Mouse (Mus musculus) intestine, embryonic 15.5 days (tissue): ENCODE measurements around the gene Tbc1d23. TPM values are rescaled to one million over a fixed set of nuclear protein-coding genes. Genes with fewer than 3 reads are reported as not detected.

Experiments used
- ATAC-seq: fragments of 200-750 bp; cut with Nextera tagmentation; 2 replicates; pipeline ENCODE4 v1.8.0; 2017; ENCODE audit warnings: moderate TSS enrichment, moderate library complexity
- H3K27ac ChIP-seq: fragments of 300-500 bp; sonication (generic); 2 replicates; pipeline ENCODE4 v1.5.1; 2015; ENCODE audit warnings: mild to moderate bottlenecking, inconsistent platforms
- H3K27me3 ChIP-seq: fragments of 300-500 bp; sonication (generic); replicated peaks from 2 replicates; pipeline ENCODE4 v1.6.1; 2015; ENCODE audit warnings: inconsistent platforms
- H3K36me3 ChIP-seq: fragments of 300-500 bp; sonication (generic); 2 replicates; pipeline ENCODE4 v1.6.1; 2015; ENCODE audit warnings: inconsistent platforms
- H3K4me1 ChIP-seq: fragments of 300-500 bp; sonication (generic); replicated peaks from 2 replicates; pipeline ENCODE4 v1.6.1; 2015; ENCODE audit warnings: inconsistent platforms
- H3K4me2 ChIP-seq: fragments of 300-500 bp; sonication (generic); replicated peaks from 2 replicates; pipeline ENCODE4 v1.6.1; 2015; ENCODE audit warnings: mild to moderate bottlenecking, inconsistent platforms
- H3K4me3 ChIP-seq: fragments of 300-500 bp; sonication (generic); replicated peaks from 2 replicates; pipeline ENCODE4 v1.5.1; 2015; ENCODE audit warnings: inconsistent platforms
- H3K9ac ChIP-seq: fragments of 300-500 bp; sonication (generic); 2 replicates; pipeline ENCODE4 v1.6.1; 2015; ENCODE audit warnings: inconsistent platforms
- H3K9me3 ChIP-seq: fragments of 300-500 bp; sonication (generic); 2 replicates; pipeline ENCODE4 v1.6.1; 2016; ENCODE audit warnings: inconsistent platforms
- WGBS: fragments of 180-500 bp; shearing (Covaris S2); methylation state at CpG from one replicate; pipeline ENCODE4 v1.1.7; 2015; 5-methylcytosine and 5-hydroxymethylcytosine counted together
- polyA plus RNA-seq: library from polyadenylated mRNA; unstranded; fragments of >200 nt; fragmentation: Nextera tagmentation; extraction: Ambion mirVana; gene quantifications from 2 replicates; pipeline ENCODE4 v1.2.1, GENCODE M21; 2015

The Tbc1d23 gene
- polyA plus RNA-seq, 1 experiment from 2014 or later, result 21.9 TPM

- Histone ChIP-seq H3K27me3 (no peaks in the 10 kb centered on the region), H3K4me1 (no peaks in the 10 kb centered on the region), H3K27ac (no peak overlapping the region), H3K9ac (no peak overlapping the region), H3K4me2 (no peak overlapping the region), H3K36me3 (peaks cover 26% of the 10 kb centered on the region; the same call in 1 of the 2 replicates), H3K4me3 (no peak overlapping the region), H3K9me3 (no peaks in the 10 kb centered on the region)
- ATAC-seq, result peak; percentile 59; the same call in 1 of the 2 replicates
- 83% methylated on average over 4 of the region's 4 CpGs for WGBS
These were observed 79.9 kb downstream of the Tbc1d23 start for GRCm38 (mm10) chr16:57151437-57151836.

- H3K9me3 ChIP-seq, result no peaks in the 10 kb centered on the region
- WGBS, result 86% methylated on average over 5 of the region's 5 CpGs
- no peak overlapping the region for H3K4me3 ChIP-seq
- peaks cover 26% of the 10 kb centered on the region for H3K36me3 ChIP-seq
- ATAC-seq, result no peak
- H3K27ac ChIP-seq, result no peak overlapping the region
- H3K9ac ChIP-seq, result no peak overlapping the region
- H3K4me1 ChIP-seq, result no peaks in the 10 kb centered on the region
- H3K27me3 ChIP-seq, result no peaks in the 10 kb centered on the region
- H3K4me2 ChIP-seq, result no peak overlapping the region
These were observed 86.6 kb downstream of the Tbc1d23 start for GRCm38 (mm10) chr16:57144741-57145140.

- Histone ChIP-seq H3K27ac (no peak overlapping the region), H3K9ac (no peak overlapping the region), H3K9me3 (no peaks in the 10 kb centered on the region), H3K4me3 (no peak overlapping the region), H3K4me1 (no peaks in the 10 kb centered on the region), H3K36me3 (peaks cover 11% of the 10 kb centered on the region; the same call in 1 of the 2 replicates), H3K4me2 (no peak overlapping the region), H3K27me3 (no peaks in the 10 kb centered on the region)
- ATAC-seq, result no peak
- WGBS, result 96% methylated on average over 6 of the region's 6 CpGs
These were observed 97.7 kb downstream of the Tbc1d23 start for GRCm38 (mm10) chr16:57133611-57134010.

GRCm38 (mm10) chr16:57132326-57132725 lies 99.0 kb downstream of the Tbc1d23 start:
- no peaks in the 10 kb centered on the region for H3K9me3 ChIP-seq
- no peak overlapping the region for H3K4me3 ChIP-seq
- H3K27me3 ChIP-seq, result no peaks in the 10 kb centered on the region
- peaks cover 9% of the 10 kb centered on the region; the same call in 1 of the 2 replicates for H3K36me3 ChIP-seq
- H3K27ac ChIP-seq, result no peak overlapping the region
- 30% methylated on average over 1 of the region's 1 CpGs for WGBS
- peaks cover 4% of the 10 kb centered on the region; the same call in 1 of the 2 replicates for H3K4me1 ChIP-seq
- no peak overlapping the region for H3K9ac ChIP-seq
- H3K4me2 ChIP-seq, result no peak overlapping the region
- no peak for ATAC-seq

GRCm38 (mm10) chr16:57131544-57131943 lies 99.8 kb downstream of the Tbc1d23 start:
- peaks cover 5% of the 10 kb centered on the region; the same call in 1 of the 2 replicates for H3K36me3 ChIP-seq

GRCm38 (mm10) chr16:57130752-57131400 lies 100.4 kb downstream of the Tbc1d23 start:
- 72% methylated on average over 3 of the region's 3 CpGs for WGBS
- ATAC-seq, result peak; percentile 76

More at GRCm38 (mm10) chr16:57131544-57131943, 99.8 kb downstream of the Tbc1d23 start:
- H3K4me3 ChIP-seq, result no peak overlapping the region
- H3K27ac ChIP-seq, result no peak overlapping the region
- H3K27me3 ChIP-seq, result no peaks in the 10 kb centered on the region
- H3K4me1 ChIP-seq, result peaks cover 4% of the 10 kb centered on the region; the same call in 1 of the 2 replicates
- no peak for ATAC-seq
- no peaks in the 10 kb centered on the region for H3K9me3 ChIP-seq
- WGBS, result 80% methylated on average over 4 of the region's 4 CpGs
- H3K4me2 ChIP-seq, result no peak overlapping the region
- H3K9ac ChIP-seq, result no peak overlapping the region

GRCm38 (mm10) chr16:57127825-57128224 lies 103.5 kb downstream of the Tbc1d23 start:
- Histone ChIP-seq H3K27ac (no peak overlapping the region), H3K36me3 (no peaks in the 10 kb centered on the region), H3K4me3 (no peak overlapping the region), H3K27me3 (no peaks in the 10 kb centered on the region), H3K4me1 (peaks cover 15% of the 10 kb centered on the region), H3K9me3 (no peaks in the 10 kb centered on the region), H3K4me2 (no peak overlapping the region), H3K9ac (no peak overlapping the region)
- no peak for ATAC-seq
- WGBS, result 39% methylated on average over 2 of the region's 2 CpGs

More at GRCm38 (mm10) chr16:57130752-57131400, 100.4 kb downstream of the Tbc1d23 start:
- Histone ChIP-seq H3K4me2 (no peak overlapping the region), H3K4me1 (peaks cover 4% of the 10 kb centered on the region; the same call in 1 of the 2 replicates), H3K27me3 (no peaks in the 10 kb centered on the region), H3K27ac (no peak overlapping the region), H3K9ac (no peak overlapping the region), H3K9me3 (no peaks in the 10 kb centered on the region), H3K4me3 (no peak overlapping the region), H3K36me3 (peaks cover 5% of the 10 kb centered on the region; the same call in 1 of the 2 replicates)

- 60% methylated on average over 4 of the region's 4 CpGs for WGBS
- Histone ChIP-seq H3K27ac (no peak overlapping the region), H3K9me3 (no peaks in the 10 kb centered on the region), H3K27me3 (no peaks in the 10 kb centered on the region), H3K4me3 (no peak overlapping the region), H3K9ac (no peak overlapping the region), H3K4me2 (no peak overlapping the region), H3K36me3 (no peaks in the 10 kb centered on the region), H3K4me1 (peaks cover 17% of the 10 kb centered on the region)
- no peak for ATAC-seq
These were observed 105.0 kb downstream of the Tbc1d23 start for GRCm38 (mm10) chr16:57126268-57126667.

GRCm38 (mm10) chr16:57122682-57123445 lies 108.4 kb downstream of the Tbc1d23 start:
- Histone ChIP-seq H3K4me1 (peaks cover 17% of the 10 kb centered on the region), H3K9ac (peak overlapping the region; percentile 99; the same call in 1 of the 2 replicates), H3K4me2 (peak overlapping the region; percentile 52), H3K4me3 (peak overlapping the region; percentile 98), H3K36me3 (no peaks in the 10 kb centered on the region), H3K9me3 (no peaks in the 10 kb centered on the region), H3K27me3 (no peaks in the 10 kb centered on the region), H3K27ac (peak overlapping the region; percentile 6; the same call in 1 of the 2 replicates)
- no peak for ATAC-seq
- WGBS, result 34% methylated on average over 6 of the region's 6 CpGs

- ATAC-seq, result peak; percentile 46
These were observed 109.4 kb downstream of the Tbc1d23 start for GRCm38 (mm10) chr16:57121816-57122415.

GRCm38 (mm10) chr16:57120913-57121815 lies 110.1 kb downstream of the Tbc1d23 start, which contains the start of gene Tomm70a:
TSS of gene Tomm70a (plus strand) at chr16:57121703.
- peak; percentile 99 for ATAC-seq
- peak within 1 kb of the TSS; percentile 57 for H3K4me2 ChIP-seq
- H3K27ac ChIP-seq, result peak within 1 kb of the TSS; percentile 97
- peaks cover 13% of the 10 kb centered on the region; the same call in 1 of the 2 replicates for H3K4me1 ChIP-seq
- H3K9ac ChIP-seq, result peak within 1 kb of the TSS; percentile 99
- no peaks in the 10 kb centered on the region for H3K36me3 ChIP-seq
- H3K27me3 ChIP-seq, result no peaks in the 10 kb centered on the region
- peak within 1 kb of the TSS; percentile 98 for H3K4me3 ChIP-seq
- no peaks in the 10 kb centered on the region for H3K9me3 ChIP-seq
- under 1% methylated on average over 37 of the region's 37 CpGs for WGBS

More at GRCm38 (mm10) chr16:57121816-57122415, 109.4 kb downstream of the Tbc1d23 start:
- Histone ChIP-seq H3K4me3 (peak overlapping the region; percentile 98), H3K27me3 (no peaks in the 10 kb centered on the region), H3K9me3 (no peaks in the 10 kb centered on the region), H3K4me1 (peaks cover 13% of the 10 kb centered on the region; the same call in 1 of the 2 replicates), H3K9ac (peak overlapping the region; percentile 99), H3K27ac (peak overlapping the region; percentile 97), H3K36me3 (no peaks in the 10 kb centered on the region), H3K4me2 (peak overlapping the region; percentile 52)
- WGBS, result under 1% methylated on average over 59 of the region's 59 CpGs
